Mouse (Mus musculus) kidney, adult 2 months (tissue): Measurements from ENCODE around the gene Cpeb3.
"Not testable (repeated sequence)": the region's sequence is repeated elsewhere in the genome, so short reads cannot be mapped to it uniquely, and the experiment has no call there.

Source experiments
- CTCF ChIP-seq: fragments of 200-500 bp; conservative IDR thresholded peaks from 2 replicates; pipeline ENCODE4 v1.5.1; 2011; ENCODE audit warnings: low read depth, mild to moderate bottlenecking, control low read depth, low read length, moderate library complexity, mixed read lengths; ENCODE audit not compliant: insufficient read depth, insufficient read length
- POLR2A ChIP-seq: fragments of 200-500 bp; IDR thresholded peaks from one replicate; pipeline ENCODE4 v1.6.1; 2011; ENCODE audit warnings: low read depth, low read length, control low read depth

DNA sequence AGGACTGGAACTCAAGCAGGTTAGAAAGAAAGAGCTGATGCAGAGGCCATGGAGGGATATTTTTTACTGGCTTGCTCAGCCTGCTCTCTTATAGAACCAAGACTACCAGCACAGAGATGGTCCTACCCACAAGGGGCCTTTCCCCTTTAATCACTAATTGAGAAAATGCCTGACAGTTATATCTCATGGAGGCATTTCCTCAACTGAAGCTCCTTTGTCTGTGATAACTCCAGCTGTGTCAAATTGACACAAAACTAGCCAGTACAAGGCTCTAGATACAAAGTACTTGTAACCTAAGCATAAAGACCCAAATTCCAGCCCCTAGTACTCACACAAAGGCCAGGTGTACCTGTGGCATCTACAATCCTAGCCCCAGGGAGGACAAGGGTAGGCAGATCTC, 3.2 kb downstream of the Cpeb3 start:
- TF ChIP-seq CTCF, POLR2A: not testable (repeated sequence)
